Mouse (Mus musculus) midbrain, embryonic 12.5 days (tissue): ENCODE results near the gene Srrm3. TPM values are rescaled to one million over a fixed set of nuclear protein-coding genes. Genes with fewer than 3 reads are reported as not detected.

Source experiments
- ATAC-seq: fragments of 200-750 bp; cut with Nextera tagmentation; 2 replicates; pipeline ENCODE4 v1.8.0; 2017; ENCODE audit warnings: low read depth, moderate TSS enrichment, moderate library complexity; ENCODE audit not compliant: low FRiP score
- H3K27ac ChIP-seq: fragments of 300-500 bp; sonication (generic); replicated peaks from 2 replicates; pipeline ENCODE4 v1.5.1; 2016; ENCODE audit warnings: mild to moderate bottlenecking
- H3K27me3 ChIP-seq: fragments of 300-500 bp; sonication (generic); 2 replicates; pipeline ENCODE4 v1.6.1; 2016; ENCODE audit warnings: mild to moderate bottlenecking
- H3K36me3 ChIP-seq: fragments of 300-500 bp; sonication (generic); 2 replicates; pipeline ENCODE4 v1.6.1; 2016
- H3K4me1 ChIP-seq: fragments of 300-500 bp; sonication (generic); 2 replicates; pipeline ENCODE4 v1.6.1; 2016
- H3K4me2 ChIP-seq: fragments of 300-500 bp; sonication (generic); replicated peaks from 2 replicates; pipeline ENCODE4 v1.6.1; 2016; ENCODE audit warnings: mild to moderate bottlenecking, moderate library complexity
- H3K4me3 ChIP-seq: fragments of 300-500 bp; sonication (generic); 2 replicates; pipeline ENCODE4 v1.5.1; 2016; ENCODE audit warnings: mild to moderate bottlenecking
- H3K9ac ChIP-seq: fragments of 300-500 bp; sonication (generic); replicated peaks from 2 replicates; pipeline ENCODE4 v1.6.1; 2016; ENCODE audit warnings: mild to moderate bottlenecking, moderate library complexity
- H3K9me3 ChIP-seq: fragments of 300-500 bp; sonication (generic); 2 replicates; pipeline ENCODE4 v1.6.1; 2016; ENCODE audit warnings: mild to moderate bottlenecking
- WGBS: fragments of 180-500 bp; shearing (Covaris S2); methylation state at CpG from one replicate; pipeline ENCODE4 v1.1.7; 2016; 5-methylcytosine and 5-hydroxymethylcytosine counted together
- polyA plus RNA-seq: library from polyadenylated mRNA; unstranded; fragments of >200 nt; fragmentation: Nextera tagmentation; extraction: Ambion mirVana; gene quantifications from 2 replicates; pipeline ENCODE4 v1.2.1, GENCODE M21; 2016

The Srrm3 gene
- polyA plus RNA-seq, 1 experiment from 2014 or later, result 72.1 TPM

- ATAC-seq, result no peak
- Histone ChIP-seq H3K27me3 (peaks cover 4% of the 10 kb centered on the region; the same call in 1 of the 2 replicates), H3K9ac (no peak overlapping the region), H3K4me3 (no peak overlapping the region), H3K36me3 (0 out of 2 replicates have a peak, but pooled peaks cover 4% of the 10 kb centered on the region), H3K4me2 (no peak overlapping the region), H3K9me3 (no peaks in the 10 kb centered on the region), H3K27ac (peak overlapping the region; percentile 54; the same call in 1 of the 2 replicates), H3K4me1 (peaks cover 27% of the 10 kb centered on the region)
- 53% methylated on average over 3 of the region's 3 CpGs for WGBS
Observed at GRCm38 (mm10) chr5:135824517-135824916, 17.8 kb downstream of the Srrm3 start.

GRCm38 (mm10) chr5:135826225-135826624 lies 19.5 kb downstream of the Srrm3 start:
- Histone ChIP-seq H3K4me2 (no peak overlapping the region), H3K4me1 (peaks cover 21% of the 10 kb centered on the region), H3K9ac (0 out of 2 replicates have a peak overlapping the region, but pooled peaks have one; percentile 21), H3K4me3 (no peak overlapping the region), H3K27me3 (no peaks in the 10 kb centered on the region), H3K9me3 (no peaks in the 10 kb centered on the region), H3K27ac (peak overlapping the region; percentile 81), H3K36me3 (0 out of 2 replicates have a peak, but pooled peaks cover 4% of the 10 kb centered on the region)
- no peak for ATAC-seq
- WGBS, result 42% methylated on average over 6 of the region's 6 CpGs

GRCm38 (mm10) chr5:135829381-135829780 lies 22.7 kb downstream of the Srrm3 start:
- Histone ChIP-seq H3K9me3 (no peaks in the 10 kb centered on the region), H3K27me3 (peaks cover 4% of the 10 kb centered on the region; the same call in 1 of the 2 replicates), H3K4me2 (no peak overlapping the region), H3K4me3 (no peak overlapping the region), H3K4me1 (peaks cover 14% of the 10 kb centered on the region), H3K9ac (no peak overlapping the region), H3K36me3 (0 out of 2 replicates have a peak, but pooled peaks cover 4% of the 10 kb centered on the region), H3K27ac (no peak overlapping the region)
- 94% methylated on average over 8 of the region's 8 CpGs for WGBS
- no peak for ATAC-seq

DNA sequence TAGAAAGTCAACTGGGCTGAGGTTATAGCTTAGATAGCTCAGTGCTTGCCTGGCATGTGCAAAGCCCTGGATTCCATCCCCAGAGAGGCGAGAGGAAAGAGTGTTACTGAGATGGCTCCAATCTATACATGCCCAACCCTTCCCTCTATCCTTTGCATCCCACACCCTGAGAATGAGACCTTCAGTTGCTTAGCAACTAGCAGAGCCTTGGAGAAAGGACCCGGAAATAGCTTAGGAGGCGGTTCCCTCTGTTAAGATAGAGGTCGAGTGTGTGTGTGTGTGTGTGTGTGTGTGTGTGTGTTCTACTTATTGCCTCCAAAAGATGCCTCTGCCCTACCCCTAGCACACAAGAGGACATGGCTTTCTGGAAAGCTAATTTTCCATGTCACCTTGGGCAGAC lies 26.0 kb downstream of the Srrm3 start:
- Histone ChIP-seq H3K9me3 (no peaks in the 10 kb centered on the region), H3K9ac (no peak overlapping the region), H3K36me3 (0 out of 2 replicates have a peak, but pooled peaks cover 4% of the 10 kb centered on the region), H3K4me3 (no peak overlapping the region), H3K27ac (peak overlapping the region; percentile 31; the same call in 1 of the 2 replicates), H3K4me1 (peaks cover 23% of the 10 kb centered on the region), H3K27me3 (peaks cover 21% of the 10 kb centered on the region), H3K4me2 (no peak overlapping the region)
- WGBS, result 28% methylated on average over 4 of the region's 4 CpGs
- no peak for ATAC-seq

DNA sequence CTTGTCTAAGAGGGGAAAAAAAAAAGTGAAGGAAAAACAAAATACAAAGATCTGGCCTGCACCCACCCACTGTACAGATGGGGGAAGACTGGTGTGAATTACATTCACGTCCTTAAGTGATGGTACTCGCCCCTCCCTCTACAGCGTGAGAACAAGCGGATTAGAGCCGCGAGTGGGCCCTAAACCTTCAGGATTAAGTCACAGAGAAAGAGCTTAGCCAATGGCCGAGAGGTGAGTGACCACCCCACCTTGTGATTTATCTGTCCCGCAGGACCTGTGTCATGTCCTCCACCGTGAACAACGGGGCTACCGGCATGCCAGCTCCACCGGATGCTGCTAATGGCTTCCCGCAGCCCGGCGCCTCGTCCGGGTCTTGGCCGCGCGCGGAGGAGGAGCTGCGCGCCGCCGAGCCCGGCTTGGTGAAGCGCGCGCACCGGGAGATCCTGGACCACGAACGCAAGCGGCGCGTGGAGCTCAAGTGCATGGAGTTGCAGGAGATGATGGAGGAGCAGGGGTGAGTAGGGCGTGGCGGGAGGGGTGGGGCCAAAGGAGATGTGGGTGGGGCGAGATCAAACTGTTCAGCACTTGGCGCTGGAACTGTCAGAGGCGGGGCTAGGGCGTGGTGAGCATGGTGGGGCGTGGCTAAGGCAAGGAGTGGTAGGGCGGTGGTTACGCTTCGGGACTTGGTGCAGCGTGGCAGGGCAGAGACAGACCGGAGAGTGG lies 28.2 kb downstream of the Srrm3 start:
- under 1% methylated on average over 47 of the region's 47 CpGs for WGBS

DNA sequence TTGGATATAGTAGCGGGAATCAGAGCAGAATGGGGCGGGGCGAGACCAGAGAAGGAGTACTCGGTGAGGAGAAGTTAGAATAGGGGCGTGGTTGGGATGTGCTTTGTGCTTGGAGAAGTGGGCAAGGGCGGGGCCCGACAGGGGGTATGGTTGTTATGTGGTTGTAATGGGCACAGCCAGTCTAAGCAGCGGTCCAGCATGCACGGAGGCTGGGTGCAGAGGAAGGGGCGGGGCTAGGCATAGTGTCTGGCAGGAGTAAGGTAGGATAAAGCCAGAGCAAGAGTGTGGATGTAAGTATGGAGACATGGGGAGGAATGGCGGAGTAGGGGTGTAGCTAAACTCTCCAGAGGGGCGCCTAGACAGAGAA lies 28.8 kb downstream of the Srrm3 start:
- Histone ChIP-seq H3K9ac (no peak overlapping the region), H3K4me3 (peak overlapping the region; percentile 51), H3K36me3 (peaks cover 3% of the 10 kb centered on the region; the same call in 1 of the 2 replicates), H3K27ac (peak overlapping the region; percentile 67; the same call in 1 of the 2 replicates), H3K27me3 (peaks cover 21% of the 10 kb centered on the region), H3K4me1 (peaks cover 23% of the 10 kb centered on the region), H3K9me3 (no peaks in the 10 kb centered on the region), H3K4me2 (peak overlapping the region; percentile 86)
- WGBS, result 2% methylated on average over 12 of the region's 12 CpGs
- no peak for ATAC-seq

More for the DNA sequence above, 28.2 kb downstream of the Srrm3 start:
- no peaks in the 10 kb centered on the region for H3K36me3 ChIP-seq
- peak overlapping the region; percentile 48 for H3K9ac ChIP-seq
- H3K4me3 ChIP-seq, result peak overlapping the region; percentile 51
- peaks cover 21% of the 10 kb centered on the region for H3K27me3 ChIP-seq
- peaks cover 23% of the 10 kb centered on the region for H3K4me1 ChIP-seq
- H3K4me2 ChIP-seq, result peak overlapping the region; percentile 86
- H3K9me3 ChIP-seq, result no peaks in the 10 kb centered on the region
- ATAC-seq, result peak; percentile 89
- peak overlapping the region; percentile 67 for H3K27ac ChIP-seq

DNA sequence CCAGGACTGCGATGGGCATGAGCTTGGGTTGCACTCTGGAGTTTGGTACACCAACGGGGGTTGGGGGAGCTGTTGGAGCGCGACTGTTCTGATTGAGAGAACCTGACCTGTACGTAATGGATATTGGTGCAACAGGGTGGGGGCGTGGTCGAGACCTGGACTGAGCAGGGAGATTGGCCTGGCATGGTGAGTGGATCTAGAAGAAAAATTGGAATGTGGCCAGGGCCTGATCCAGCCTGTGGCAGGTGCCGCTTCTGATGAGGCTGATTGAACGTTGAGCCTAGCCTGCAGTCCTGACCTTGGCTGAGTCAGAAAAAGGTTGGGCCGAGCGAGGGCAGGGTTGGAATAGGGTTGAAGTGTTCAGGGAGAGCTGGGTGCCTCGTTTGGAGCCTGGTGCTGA lies 29.3 kb downstream of the Srrm3 start:
- Histone ChIP-seq H3K9me3 (no peaks in the 10 kb centered on the region), H3K4me2 (peak overlapping the region; percentile 86), H3K27me3 (peaks cover 21% of the 10 kb centered on the region), H3K27ac (no peak overlapping the region; the same call in 1 of the 2 replicates), H3K9ac (no peak overlapping the region), H3K4me1 (peaks cover 23% of the 10 kb centered on the region), H3K36me3 (peaks cover 3% of the 10 kb centered on the region; the same call in 1 of the 2 replicates), H3K4me3 (no peak overlapping the region)
- ATAC-seq, result peak; percentile 7; the same call in 1 of the 2 replicates
- 25% methylated on average over 12 of the region's 12 CpGs for WGBS

DNA sequence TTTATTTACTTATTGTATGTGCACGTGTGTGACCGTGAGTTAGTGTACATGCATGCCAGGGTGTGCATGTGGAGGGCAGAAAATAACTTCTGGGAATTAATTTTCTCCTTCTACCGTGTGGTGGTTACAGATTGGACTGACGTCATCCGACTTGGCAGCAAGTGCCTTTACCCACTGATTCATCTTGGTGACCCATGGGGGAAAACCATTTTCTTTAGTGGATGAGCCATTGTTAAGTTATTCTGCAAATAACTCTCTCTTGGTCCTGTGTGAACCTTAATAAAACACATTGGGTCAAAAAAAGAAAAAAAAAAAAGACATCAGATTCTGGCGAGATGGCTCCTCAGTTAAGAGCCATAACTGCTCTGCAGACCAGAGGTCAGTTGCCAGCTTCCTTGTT lies 35.0 kb downstream of the Srrm3 start:
- 82% methylated on average over 6 of the region's 6 CpGs for WGBS
- H3K4me2 ChIP-seq, result no peak overlapping the region
- peaks cover 14% of the 10 kb centered on the region; the same call in 1 of the 2 replicates for H3K27me3 ChIP-seq
- ATAC-seq, result no peak
- H3K9me3 ChIP-seq, result no peaks in the 10 kb centered on the region
- no peaks in the 10 kb centered on the region for H3K4me1 ChIP-seq
- peaks cover 9% of the 10 kb centered on the region; the same call in 1 of the 2 replicates for H3K36me3 ChIP-seq
- H3K4me3 ChIP-seq, result no peak overlapping the region
- H3K9ac ChIP-seq, result no peak overlapping the region
- H3K27ac ChIP-seq, result no peak overlapping the region

GRCm38 (mm10) chr5:135843418-135843817 lies 36.7 kb downstream of the Srrm3 start:
- ATAC-seq, result no peak
- no peak overlapping the region for H3K27ac ChIP-seq
- no peaks in the 10 kb centered on the region for H3K9me3 ChIP-seq
- peaks cover 15% of the 10 kb centered on the region; the same call in 1 of the 2 replicates for H3K36me3 ChIP-seq
- H3K4me1 ChIP-seq, result no peaks in the 10 kb centered on the region
- H3K27me3 ChIP-seq, result peaks cover 14% of the 10 kb centered on the region; the same call in 1 of the 2 replicates
- H3K4me3 ChIP-seq, result no peak overlapping the region
- no peak overlapping the region for H3K4me2 ChIP-seq
- H3K9ac ChIP-seq, result no peak overlapping the region
- WGBS, result 28% methylated on average over 5 of the region's 5 CpGs

GRCm38 (mm10) chr5:135845676-135846320 lies 39.1 kb downstream of the Srrm3 start:
- WGBS, result 76% methylated on average over 13 of the region's 13 CpGs
- Histone ChIP-seq H3K27ac (peak overlapping the region; percentile 43; the same call in 1 of the 2 replicates), H3K4me3 (no peak overlapping the region), H3K4me2 (no peak overlapping the region), H3K9me3 (no peaks in the 10 kb centered on the region), H3K27me3 (peaks cover 18% of the 10 kb centered on the region; the same call in 1 of the 2 replicates), H3K36me3 (peaks cover 12% of the 10 kb centered on the region; the same call in 1 of the 2 replicates), H3K9ac (no peak overlapping the region), H3K4me1 (peaks cover 15% of the 10 kb centered on the region)
- no peak for ATAC-seq

DNA sequence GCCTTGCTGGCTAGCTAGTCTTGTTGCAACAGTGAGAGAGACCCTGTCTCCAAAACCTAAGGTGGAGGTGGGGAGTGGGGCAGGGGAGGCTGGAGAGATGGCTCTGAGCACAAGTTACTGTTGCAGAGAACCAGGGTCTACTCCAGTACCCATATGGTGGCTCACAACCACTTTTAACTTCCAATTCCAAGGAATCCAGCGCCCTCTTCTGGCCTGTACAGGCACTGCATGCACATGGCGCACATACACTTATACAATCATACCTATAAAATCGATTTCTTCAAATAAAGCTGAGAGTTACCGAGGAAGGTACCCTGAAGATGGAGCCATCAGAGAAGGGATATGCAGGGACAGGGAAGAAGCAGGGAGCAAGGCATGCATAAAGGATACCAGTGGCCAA lies 40.8 kb downstream of the Srrm3 start:
- Histone ChIP-seq H3K4me3 (no peak overlapping the region), H3K36me3 (peaks cover 12% of the 10 kb centered on the region; the same call in 1 of the 2 replicates), H3K27me3 (peaks cover 29% of the 10 kb centered on the region), H3K4me2 (no peak overlapping the region), H3K4me1 (peaks cover 30% of the 10 kb centered on the region), H3K9ac (no peak overlapping the region), H3K27ac (no peak overlapping the region), H3K9me3 (no peaks in the 10 kb centered on the region)
- WGBS, result 76% methylated on average over 4 of the region's 4 CpGs
- ATAC-seq, result no peak

GRCm38 (mm10) chr5:135847881-135848280 lies 41.2 kb downstream of the Srrm3 start:
- no peaks in the 10 kb centered on the region for H3K9me3 ChIP-seq
- no peak overlapping the region for H3K4me2 ChIP-seq
- H3K4me3 ChIP-seq, result no peak overlapping the region
- H3K36me3 ChIP-seq, result peaks cover 12% of the 10 kb centered on the region; the same call in 1 of the 2 replicates
- no peak overlapping the region; the same call in 1 of the 2 replicates for H3K27ac ChIP-seq
- 90% methylated on average over 3 of the region's 3 CpGs for WGBS
- peaks cover 29% of the 10 kb centered on the region for H3K27me3 ChIP-seq
- no peak overlapping the region for H3K9ac ChIP-seq
- ATAC-seq, result no peak
- peaks cover 34% of the 10 kb centered on the region for H3K4me1 ChIP-seq
